Mouse (Mus musculus) olfactory bulb, adult 2 months (tissue): ENCODE data around the gene Ankrd55.

Source experiments
- CTCF ChIP-seq: fragments of 200-500 bp; IDR thresholded peaks from 2 replicates; pipeline ENCODE4 v1.5.1; 2012; ENCODE audit warnings: low read depth, mild to moderate bottlenecking, low read length, moderate library complexity; ENCODE audit not compliant: insufficient read depth
- POLR2A ChIP-seq: fragments of 200-500 bp; IDR thresholded peaks from 2 replicates; pipeline ENCODE4 v1.6.1; 2012; ENCODE audit warnings: mild to moderate bottlenecking, low read depth, low read length, moderate library complexity; ENCODE audit not compliant: insufficient read depth

- no peak for TF ChIP-seq CTCF
- no peak for TF ChIP-seq POLR2A
Measured at GRCm38 (mm10) chr13:112345542-112345941, 57.3 kb downstream of the Ankrd55 start.
